Mouse (Mus musculus) B cell, adult 67 days (primary cell): Measurements from ENCODE around the gene Apcs. TPM values are rescaled to one million over a fixed set of nuclear protein-coding genes. Genes with fewer than 3 reads are reported as not detected.

Experiments used
- total RNA-seq, 2 experiments: library from RNA; stranded (reverse); gene quantifications; 4 replicates each; pipeline ENCODE4 v1.2.4; 2023

Gene Apcs
- not detected for total RNA-seq

GRCm38 (mm10) chr1:172894777-172895357 is at the start of gene Apcs:
TSS of gene Apcs (minus strand) at chr1:172895041.

Other genes with a start within 250 kb of the Apcs start
- gene Crp, start 197.0 kb downstream of the Apcs start, total RNA-seq: not detected
- not detected for gene Olfr16, start 55.4 kb upstream of the Apcs start, total RNA-seq
- gene Olfr1408, start 242.3 kb upstream of the Apcs start, total RNA-seq: not detected